Mouse (Mus musculus): ENCODE measurements around the gene Arhgap32.
A peak's percentile ranks its signal among the peaks of the same experiment; 100 is the strongest.

The Arhgap32 gene

GRCm38 (mm10) chr9:32138616-32139015 is 22.7 kb downstream of the Arhgap32 start:
- DNase-seq: peak; percentile 14

GRCm38 (mm10) chr9:32139641-32140040 is 23.7 kb downstream of the Arhgap32 start:
- DNase-seq: peak; percentile 44

GRCm38 (mm10) chr9:32142834-32143233 is 26.9 kb downstream of the Arhgap32 start:
- peak; percentile 85 for DNase-seq

GRCm38 (mm10) chr9:32143451-32143850 is 27.5 kb downstream of the Arhgap32 start:
- DNase-seq: peak; percentile 54

GRCm38 (mm10) chr9:32146257-32146996 is 30.5 kb downstream of the Arhgap32 start:
- DNase-seq: peak; percentile 94

- peak; percentile 88 for DNase-seq
These were observed 33.3 kb downstream of the Arhgap32 start for GRCm38 (mm10) chr9:32149241-32149640.

- DNase-seq: peak; percentile 60
These were observed 34.1 kb downstream of the Arhgap32 start for GRCm38 (mm10) chr9:32149836-32150642.

GRCm38 (mm10) chr9:32154727-32155371 is 38.9 kb downstream of the Arhgap32 start:
- peak; percentile 59 for DNase-seq

- peak; percentile 29 for DNase-seq
These were observed 40.8 kb downstream of the Arhgap32 start for GRCm38 (mm10) chr9:32156706-32157105.

- DNase-seq: no peak
These were observed 41.3 kb downstream of the Arhgap32 start for GRCm38 (mm10) chr9:32157201-32157600.

GRCm38 (mm10) chr9:32158837-32159543 is 43.1 kb downstream of the Arhgap32 start:
- DNase-seq: no peak

GRCm38 (mm10) chr9:32159724-32160123 is 43.8 kb downstream of the Arhgap32 start:
- no peak for DNase-seq

GRCm38 (mm10) chr9:32162792-32163191 is 46.9 kb downstream of the Arhgap32 start:
- DNase-seq: no peak

GRCm38 (mm10) chr9:32163820-32164219 is 47.9 kb downstream of the Arhgap32 start:
- peak; percentile 35 for DNase-seq

GRCm38 (mm10) chr9:32168546-32169137 is 52.7 kb downstream of the Arhgap32 start:
- DNase-seq: no peak

GRCm38 (mm10) chr9:32170713-32171112 is 54.8 kb downstream of the Arhgap32 start:
- peak; percentile 63 for DNase-seq

GRCm38 (mm10) chr9:32176612-32177011 is 60.7 kb downstream of the Arhgap32 start:
- DNase-seq: no peak

- no peak for DNase-seq
These were observed 65.2 kb downstream of the Arhgap32 start for GRCm38 (mm10) chr9:32181170-32181569.

GRCm38 (mm10) chr9:32186489-32186888 is 70.6 kb downstream of the Arhgap32 start:
- DNase-seq: no peak

- no peak for DNase-seq
These were observed 76.5 kb downstream of the Arhgap32 start for GRCm38 (mm10) chr9:32192295-32193073.

- DNase-seq: no peak
These were observed 88.6 kb downstream of the Arhgap32 start for GRCm38 (mm10) chr9:32204450-32204990.
